In genomic region chr2:163659431-163659830, GRCm38 (mm10) we compare ENCODE assay signal across 8 mouse cellular contexts. TPM values are rescaled to one million over a fixed set of nuclear protein-coding genes. Genes with fewer than 3 reads are reported as not detected.
DNase-seq lines count a peak whose midpoint lies in the region; ATAC-seq lines count a peak whose summit lies in the region.

No protein-coding gene starts in this region.

- H3K4me2 ChIP-seq in forebrain, embryonic 12.5 days: peak overlapping the region; percentile 55
- peak overlapping the region; percentile 70 for H3K4me2 ChIP-seq in liver, embryonic 11.5 days

- WGBS in forebrain, embryonic 12.5 days: 84% methylated on average over 12 of the region's 12 CpGs
- WGBS in liver, embryonic 11.5 days: 74% methylated on average over 12 of the region's 12 CpGs

- no peaks in the 10 kb centered on the region for H3K9me3 ChIP-seq in forebrain, embryonic 12.5 days
- no peaks in the 10 kb centered on the region for H3K9me3 ChIP-seq in liver, embryonic 11.5 days (ENCODE audit: control insufficient read depth, low read length)

- peak overlapping the region; percentile 69 for H3K4me3 ChIP-seq in forebrain, embryonic 12.5 days (replicated peaks)
- H3K4me3 ChIP-seq in liver, embryonic 11.5 days (ENCODE audit: low read depth, low read length): peak overlapping the region; percentile 86

- no peak for ATAC-seq in forebrain, embryonic 12.5 days (ENCODE audit: low FRiP score)
- no peak for ATAC-seq in liver, embryonic 11.5 days (replicated peaks; ENCODE audit: low FRiP score)

- H3K9ac ChIP-seq in forebrain, embryonic 12.5 days: peak overlapping the region; percentile 77
- peak overlapping the region; percentile 90 for H3K9ac ChIP-seq in liver, embryonic 11.5 days (ENCODE audit: low read depth, low read length)

- intact Hi-C loops in heart, postnatal 10 days (cut with DNase I): loop anchor here (2.0 kb wide), 2 partner anchors 35 to 57 kb away; no protein-coding TSS in a partner anchor

- H3K27me3 ChIP-seq in forebrain, embryonic 12.5 days: no peaks in the 10 kb centered on the region
- H3K27me3 ChIP-seq in liver, embryonic 11.5 days (replicated peaks; ENCODE audit: control insufficient read depth, insufficient read depth, low read length): no peaks in the 10 kb centered on the region

- peaks cover 23% of the 10 kb centered on the region for H3K4me1 ChIP-seq in forebrain, embryonic 12.5 days
- peaks cover 26% of the 10 kb centered on the region for H3K4me1 ChIP-seq in liver, embryonic 11.5 days (replicated peaks; ENCODE audit: control insufficient read depth, insufficient read depth, low read length)

- peak; percentile 83 for DNase-seq in heart, adult 11 months
- DNase-seq in heart, postnatal 10 days: no peak
- DNase-seq in A20 (ENCODE audit: low read depth, low spot score) (peak; percentile 91), MN1 (ENCODE audit: low spot score) (no peak)
- no peak for DNase-seq in liver, embryonic 11.5 days (ENCODE audit: low spot score)
- DNase-seq in layer of hippocampus, postnatal 14 days (ENCODE audit: low spot score in 2 of 2): no peak
- DNase-seq in frontal cortex, postnatal 25 days (ENCODE audit: low spot score in 2 of 2): no peak

- 0 out of 2 replicates have a peak, but pooled peaks cover 4% of the 10 kb centered on the region for H3K36me3 ChIP-seq in forebrain, embryonic 12.5 days (replicated peaks)
- no peaks in the 10 kb centered on the region; the same call in 1 of the 2 replicates for H3K36me3 ChIP-seq in liver, embryonic 11.5 days (ENCODE audit: control insufficient read depth, insufficient read depth, low read length)

- H3K27ac ChIP-seq in forebrain, embryonic 12.5 days: no peak overlapping the region
- H3K27ac ChIP-seq in liver, embryonic 11.5 days (ENCODE audit: low read depth, low read length): peak overlapping the region; percentile 40

RNA-seq across cellular contexts. Expression of gene Pkig, which starts 1.2 kb away (rescaled TPM):
- 100 to 1,000 TPM; 177 to 195 TPM for total RNA-seq in heart, postnatal 10 days (2021)
- polyA plus RNA-seq in forebrain, embryonic 12.5 days (2016; fragmentation: Nextera tagmentation; extraction: Ambion mirVana): 156 and 158 TPM in 2 replicates
- 178 and 186 TPM in 2 replicates for polyA plus RNA-seq in liver, embryonic 11.5 days (2014; fragmentation: Nextera tagmentation; extraction: Ambion mirVana)
- total RNA-seq in layer of hippocampus, postnatal 14 days (2021): 10 to 100 TPM; 70.9 to 71.8 TPM

RNA-seq across cellular contexts. Expression of gene Serinc3, which starts 14.5 kb away (rescaled TPM):
- total RNA-seq in heart, postnatal 10 days (2021): 100 to 1,000 TPM; 327 to 358 TPM
- 32.1 and 36.1 TPM in 2 replicates for polyA plus RNA-seq in forebrain, embryonic 12.5 days (2016; fragmentation: Nextera tagmentation; extraction: Ambion mirVana)
- polyA plus RNA-seq in liver, embryonic 11.5 days (2014; fragmentation: Nextera tagmentation; extraction: Ambion mirVana): 116 TPM in 2 replicates
- 100 to 1,000 TPM; 209 to 218 TPM for total RNA-seq in layer of hippocampus, postnatal 14 days (2021)

RNA-seq across cellular contexts. Expression of gene Ttpal, which starts 57.3 kb away (rescaled TPM):
- 10 to 100 TPM; 13.6 to 14.2 TPM for total RNA-seq in heart, postnatal 10 days (2021)
- polyA plus RNA-seq in forebrain, embryonic 12.5 days (2016; fragmentation: Nextera tagmentation; extraction: Ambion mirVana): 49.4 and 49.8 TPM in 2 replicates
- polyA plus RNA-seq in liver, embryonic 11.5 days (2014; fragmentation: Nextera tagmentation; extraction: Ambion mirVana): 26.1 and 29.2 TPM in 2 replicates
- 10 to 100 TPM; 53.1 to 57.6 TPM for total RNA-seq in layer of hippocampus, postnatal 14 days (2021)

Comparison
In these comparisons a context has a peak if more than half of its experiments do, and no peak if none do; other contexts are left out.
1. DNase-seq: peak in heart, adult 11 months (single experiment) and A20 (single experiment); none in heart, postnatal 10 days (0 of 2), liver, embryonic 11.5 days (single experiment), MN1 (single experiment), layer of hippocampus, postnatal 14 days (0 of 2) and frontal cortex, postnatal 25 days (0 of 2).